Mouse (Mus musculus) heart, adult 11 months (tissue): ENCODE data around the gene Egfl7.

Experiments
- DNase-seq: peaks from one replicate; pipeline ENCODE4 v3.0.0; 2022

The Egfl7 gene

DNA sequence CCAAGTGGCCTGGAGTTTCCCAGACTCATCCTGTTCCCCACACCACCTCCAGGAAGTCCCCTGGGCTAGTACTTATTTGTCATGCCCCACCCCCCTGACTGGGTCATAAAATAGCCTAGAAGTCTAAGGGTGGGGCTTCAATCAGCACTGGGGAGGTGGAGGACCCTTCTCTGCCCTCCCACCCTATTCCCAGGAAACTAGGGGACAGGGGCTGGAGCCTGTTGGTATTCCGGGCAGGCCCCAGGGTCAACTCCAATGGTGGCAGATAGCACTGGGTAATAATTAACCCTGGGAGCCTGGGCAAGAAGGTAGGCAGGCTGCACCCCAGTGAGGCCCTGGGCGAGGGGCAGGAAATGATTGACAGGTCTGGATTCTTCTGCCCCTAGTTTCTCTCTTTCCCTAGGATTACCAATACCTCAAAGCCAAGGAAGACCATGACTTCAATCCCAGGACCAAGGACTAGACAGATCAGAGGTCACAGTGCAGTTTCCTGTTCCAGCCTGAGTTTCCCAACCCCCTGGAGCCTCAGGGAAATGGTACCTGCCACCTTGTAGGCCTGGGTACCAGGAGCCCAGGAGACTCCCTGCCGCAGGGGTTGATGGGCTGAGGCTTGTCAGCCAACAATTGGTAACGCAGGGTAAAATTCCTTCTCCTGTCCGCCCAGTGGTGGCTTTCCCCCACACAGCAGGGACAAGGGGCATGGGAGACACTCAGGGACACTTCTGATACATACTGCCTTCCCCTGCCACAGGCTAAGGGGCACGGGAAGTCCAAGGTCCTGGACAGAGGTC is 15.3 kb downstream of the Egfl7 start:
- DNase-seq, result peak; percentile 97

DNA sequence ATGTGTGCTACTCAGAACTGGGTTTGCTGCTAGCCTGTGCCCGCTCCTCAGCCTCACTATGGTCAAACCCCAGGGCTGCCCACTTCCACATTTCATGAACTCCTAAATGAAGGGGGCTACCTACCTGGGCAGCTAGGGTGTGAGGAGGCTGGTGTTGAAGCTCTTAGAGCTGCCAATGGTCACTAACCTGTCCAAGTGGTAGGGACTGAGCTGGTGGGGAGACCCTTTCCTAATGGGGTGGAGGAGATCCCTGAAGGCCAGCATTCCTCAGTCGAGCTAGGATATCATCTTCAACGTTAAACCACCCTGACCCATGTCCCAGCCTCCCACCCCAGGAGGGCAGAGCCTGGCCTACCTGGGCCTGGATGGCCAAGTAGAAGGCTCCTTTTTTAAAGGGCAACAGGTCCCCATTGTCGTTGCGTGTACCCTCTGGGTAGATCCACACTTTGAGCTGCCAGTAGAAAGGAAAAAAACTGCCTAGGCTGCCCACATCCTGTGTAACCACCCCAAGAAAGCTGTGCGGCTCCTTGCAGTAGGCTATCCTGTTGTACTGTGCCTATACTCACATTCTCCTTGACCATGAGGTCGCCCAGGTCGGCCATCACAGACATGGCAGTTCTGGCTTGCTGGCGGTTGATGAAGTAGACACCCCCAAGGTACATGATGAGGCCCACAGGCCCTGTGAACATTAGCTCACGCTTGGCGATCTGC is 16.1 kb downstream of the Egfl7 start:
- DNase-seq, result peak; percentile 95

- DNase-seq, result peak; percentile 93
Observed at GRCm38 (mm10) chr2:26596898-26597297, 17.1 kb downstream of the Egfl7 start.

DNA sequence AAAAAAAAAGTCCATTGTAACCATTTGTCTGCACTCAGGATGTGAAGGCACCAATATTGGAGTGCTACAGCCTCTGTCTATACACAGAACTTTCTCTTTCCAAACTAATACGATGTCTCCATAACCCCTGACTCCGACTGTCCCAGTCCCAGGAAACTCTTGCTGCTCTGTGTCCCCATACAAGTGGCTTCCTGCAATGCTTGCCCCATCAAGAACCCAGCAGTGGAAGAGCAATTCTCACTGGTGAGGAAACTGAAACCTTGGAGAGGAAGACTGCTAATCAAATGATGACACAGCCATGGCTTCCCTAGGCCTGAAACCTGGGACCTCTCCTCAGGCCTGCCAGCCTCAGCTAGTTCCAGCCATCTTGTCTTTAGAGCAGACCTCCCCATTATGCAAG is 18.0 kb downstream of the Egfl7 start:
- DNase-seq, result peak; percentile 88

- no peak for DNase-seq
Observed at GRCm38 (mm10) chr2:26598462-26598861, 18.6 kb downstream of the Egfl7 start.

DNA sequence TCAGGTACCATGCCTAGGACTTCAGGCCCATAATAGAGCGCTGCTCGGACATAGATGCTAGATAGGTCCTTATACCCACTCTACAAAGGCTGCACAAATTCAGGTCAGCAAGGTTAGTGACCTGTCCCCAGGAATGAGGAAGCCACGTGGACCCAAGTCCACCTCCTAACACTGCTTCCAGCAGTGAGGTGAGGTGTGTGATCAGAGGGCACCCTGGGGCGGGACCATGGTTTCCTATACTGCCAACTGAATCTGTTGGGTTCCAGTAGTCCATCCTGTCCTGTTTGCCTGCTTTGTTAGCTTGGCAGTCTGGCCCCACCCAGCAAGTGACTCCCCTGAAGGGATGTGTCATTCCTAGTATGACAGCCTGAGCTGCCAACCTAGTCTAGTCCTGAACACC is 20.2 kb downstream of the Egfl7 start:
- DNase-seq, result no peak

- DNase-seq, result peak; percentile 87
Observed at GRCm38 (mm10) chr2:26600664-26601063, 20.9 kb downstream of the Egfl7 start.

GRCm38 (mm10) chr2:26601595-26601994 is 21.8 kb downstream of the Egfl7 start:
- DNase-seq, result no peak

- DNase-seq, result peak; percentile 91
Observed at GRCm38 (mm10) chr2:26602631-26603030, 22.8 kb downstream of the Egfl7 start.

- no peak for DNase-seq
Observed at GRCm38 (mm10) chr2:26603159-26603558, 23.3 kb downstream of the Egfl7 start.

DNA sequence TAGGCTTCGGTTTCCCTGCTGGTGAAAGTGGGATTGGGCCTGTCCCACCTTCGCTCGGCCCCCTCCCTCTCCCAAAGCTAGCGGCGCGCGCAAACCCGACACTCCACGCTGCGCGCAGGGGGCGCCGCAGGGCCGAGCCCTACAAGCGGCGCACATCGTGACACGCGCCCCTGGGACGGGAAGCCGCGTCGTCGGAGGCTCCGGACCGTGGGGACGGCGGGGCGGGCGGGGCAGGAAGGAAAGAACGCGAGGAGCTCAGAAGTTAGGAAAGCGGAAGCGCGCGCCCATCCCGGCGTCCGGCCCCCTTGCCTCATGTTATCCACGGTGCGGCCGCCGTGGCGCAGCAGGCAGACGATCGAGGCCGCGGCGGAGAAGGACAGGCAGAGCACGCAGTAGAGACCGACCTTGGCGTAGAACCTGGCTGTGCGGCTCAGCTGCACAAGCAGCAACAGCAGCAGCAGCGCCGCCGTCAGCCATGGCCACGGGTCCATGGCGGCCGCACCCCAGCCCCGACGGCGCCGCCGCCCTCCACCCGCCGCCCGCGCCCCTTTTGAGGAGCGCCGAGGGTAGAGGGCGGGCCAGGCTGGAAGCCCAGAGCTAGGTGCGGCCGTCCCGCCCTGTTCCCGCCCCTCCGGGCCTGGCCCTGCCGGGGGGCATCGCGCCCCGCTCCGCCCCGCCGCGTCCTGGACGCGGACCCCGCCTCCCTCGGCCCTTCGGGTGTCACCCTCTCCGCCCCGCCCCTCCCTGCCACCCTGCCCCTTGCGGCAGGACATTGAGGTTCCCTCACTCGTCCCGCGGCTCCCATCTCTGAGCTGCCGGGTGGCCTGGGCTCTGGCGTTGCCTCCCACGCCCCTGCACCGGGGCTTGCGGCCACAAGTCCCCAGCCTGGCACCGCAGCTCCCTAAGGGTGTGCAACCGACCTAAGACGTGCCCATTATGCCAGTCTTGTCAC is 24.2 kb downstream of the Egfl7 start, which contains the start of gene Agpat2:
Gene Agpat2, minus strand, starts transcription at position 698 of the 952 bp plus-strand sequence.
- peak; percentile 99 for DNase-seq

GRCm38 (mm10) chr2:26605331-26605730 is 25.5 kb downstream of the Egfl7 start:
- peak; percentile 90 for DNase-seq

- peak; percentile 91 for DNase-seq
Observed at GRCm38 (mm10) chr2:26606579-26606978, 26.8 kb downstream of the Egfl7 start.

- DNase-seq, result peak; percentile 99
Observed at GRCm38 (mm10) chr2:26607056-26607910, 27.5 kb downstream of the Egfl7 start.

DNA sequence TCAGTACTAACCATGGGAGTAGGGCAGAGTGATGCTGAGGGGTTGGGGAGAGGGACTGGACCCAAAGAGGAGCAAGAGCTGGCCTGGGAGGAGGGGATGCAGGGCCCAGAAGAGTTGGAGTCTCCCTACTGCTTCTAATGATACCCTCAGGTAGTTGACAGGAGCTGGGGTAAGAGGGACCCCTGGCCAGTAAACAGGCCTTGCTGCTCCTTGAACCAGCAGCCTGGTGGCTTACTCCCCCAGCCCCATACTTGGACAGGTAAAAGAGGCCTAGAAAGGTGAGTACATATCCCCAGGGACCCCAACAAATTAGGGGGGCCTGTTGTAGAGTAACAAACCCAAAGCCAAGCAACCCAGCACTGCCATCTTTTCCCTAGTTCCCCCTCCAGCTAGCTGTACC is 29.0 kb downstream of the Egfl7 start:
- peak; percentile 91 for DNase-seq

DNA sequence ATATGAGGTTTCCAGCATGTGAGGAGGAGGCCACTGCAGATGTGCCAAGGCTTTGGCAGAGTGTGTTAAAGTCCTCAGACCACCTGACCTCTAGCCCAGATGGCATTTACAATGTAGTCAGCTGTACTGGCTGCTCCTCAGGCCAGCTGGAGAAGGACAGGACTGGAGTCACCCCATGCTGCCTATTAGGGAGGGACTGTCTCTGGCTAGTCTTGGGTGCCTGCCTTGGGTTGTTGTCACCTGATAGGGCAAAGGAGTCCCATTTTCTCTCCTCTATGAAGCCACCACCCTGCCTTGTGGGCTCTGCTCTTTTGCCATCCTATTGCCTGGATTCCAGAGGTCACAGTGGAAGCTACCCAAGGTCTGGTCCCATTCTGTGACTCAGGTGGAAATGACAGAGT is 29.4 kb downstream of the Egfl7 start:
- DNase-seq, result peak; percentile 99

GRCm38 (mm10) chr2:26610526-26610925 is 30.7 kb downstream of the Egfl7 start:
- no peak for DNase-seq

- peak; percentile 90 for DNase-seq
Observed at GRCm38 (mm10) chr2:26611054-26611453, 31.2 kb downstream of the Egfl7 start.

- DNase-seq, result no peak
Observed at GRCm38 (mm10) chr2:26611896-26612295, 32.1 kb downstream of the Egfl7 start.

- peak; percentile 97 for DNase-seq
Observed at GRCm38 (mm10) chr2:26614903-26615302, 35.1 kb downstream of the Egfl7 start.

GRCm38 (mm10) chr2:26615459-26616124 is 35.8 kb downstream of the Egfl7 start:
- DNase-seq, result peak; percentile 91
